Mouse (Mus musculus) splenic B cell, adult 2 months (primary cell): ENCODE measurements at regions not wholly inside any gene's neighbourhood (a gene's known extent, or its start where the extent isn't known, plus 50 kb on each side); places are given as distances from the start of the nearest gene placed in this dataset.

Experiments used
- DNase-seq: peaks from one replicate; pipeline ENCODE4 v3.0.0-alpha.2; 2011; ENCODE audit warnings: low read depth, low spot score
- H3K27me3 ChIP-seq: 2 replicates; pipeline ENCODE4 v1.6.1; 2012; ENCODE audit warnings: mild to moderate bottlenecking, low read length, moderate library complexity, mixed read lengths; ENCODE audit not compliant: control insufficient read depth, poor library complexity, insufficient read depth, severe bottlenecking
- H3K36me3 ChIP-seq: 2 replicates; pipeline ENCODE4 v1.6.1; 2012; ENCODE audit warnings: mild to moderate bottlenecking, low read length, moderate library complexity, mixed read lengths; ENCODE audit not compliant: control insufficient read depth, poor library complexity, insufficient read depth, severe bottlenecking

DNA sequence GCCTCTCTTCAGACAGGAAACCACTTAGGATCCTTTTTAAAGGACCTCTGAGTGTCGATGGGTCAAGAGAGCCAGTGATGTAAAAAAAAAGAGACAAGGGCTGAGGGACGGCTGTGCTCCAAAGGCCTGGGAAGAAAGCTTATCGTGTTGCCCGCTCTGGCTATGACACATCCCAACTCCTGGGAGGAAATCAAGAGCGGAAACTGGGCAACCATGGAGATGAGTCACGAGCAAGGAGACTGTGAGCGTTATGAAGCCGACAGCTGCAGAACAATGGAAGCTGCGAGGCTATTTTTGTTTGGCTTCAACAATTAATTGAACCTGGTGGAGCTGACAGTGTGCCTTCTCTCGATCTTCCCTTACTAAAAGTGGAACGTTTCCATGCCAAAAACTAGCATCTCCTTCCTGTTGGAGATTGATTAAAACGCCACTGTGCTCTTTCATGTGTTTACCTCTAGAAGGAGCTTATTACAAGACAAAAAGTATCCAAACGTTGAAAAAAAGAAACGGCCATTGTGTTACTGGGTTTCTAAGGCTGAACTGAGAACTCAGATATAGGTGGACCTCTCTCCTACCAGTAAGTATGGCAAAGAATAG lies 190.4 kb upstream of the Emcn start:
- no peak for DNase-seq
- Histone ChIP-seq H3K36me3 (no peaks in the 10 kb centered on the region), H3K27me3 (no peaks in the 10 kb centered on the region)

DNA sequence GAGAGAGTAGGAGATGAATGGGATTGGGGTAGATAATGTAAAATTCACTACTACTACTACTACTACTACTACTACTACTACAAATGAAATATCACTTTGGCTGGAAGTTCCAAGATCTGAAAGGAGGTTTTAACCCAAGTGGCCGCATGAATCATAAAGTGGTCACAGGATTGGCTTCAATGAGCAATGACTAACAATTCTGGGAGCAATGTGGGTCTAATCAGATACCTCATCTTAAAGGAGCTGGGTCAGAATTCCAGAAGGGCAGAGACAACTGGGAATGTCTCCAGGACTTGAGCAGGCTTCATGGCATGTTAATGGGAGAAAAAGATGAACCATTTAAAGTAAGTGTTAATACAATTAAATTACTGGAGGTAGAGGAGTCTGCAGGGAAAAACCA lies 189.4 kb upstream of the Emcn start:
- no peak for DNase-seq
- no peaks in the 10 kb centered on the region for H3K36me3 ChIP-seq
- H3K27me3 ChIP-seq = no peaks in the 10 kb centered on the region

DNA sequence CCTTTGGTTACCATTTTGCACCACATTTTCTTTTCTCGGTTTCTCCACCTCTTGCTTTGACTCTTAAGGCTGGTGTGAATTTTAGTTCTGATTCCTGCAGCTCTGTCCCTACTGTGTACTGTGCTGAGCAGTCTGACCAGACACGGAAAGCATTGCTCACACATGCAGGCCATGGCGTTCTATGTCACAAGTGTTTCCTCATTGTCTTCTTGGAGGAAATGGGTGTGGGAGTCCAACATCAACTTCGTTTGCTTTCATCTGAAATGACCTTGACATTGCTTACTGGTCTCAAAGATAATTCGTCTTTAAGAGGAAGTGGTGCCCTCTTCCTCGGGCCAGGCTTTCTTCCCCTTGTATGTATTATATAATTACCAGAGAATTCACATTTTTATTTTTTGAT lies 187.6 kb upstream of the Emcn start:
- DNase-seq = no peak
- Histone ChIP-seq H3K36me3 (no peaks in the 10 kb centered on the region), H3K27me3 (no peaks in the 10 kb centered on the region)

DNA sequence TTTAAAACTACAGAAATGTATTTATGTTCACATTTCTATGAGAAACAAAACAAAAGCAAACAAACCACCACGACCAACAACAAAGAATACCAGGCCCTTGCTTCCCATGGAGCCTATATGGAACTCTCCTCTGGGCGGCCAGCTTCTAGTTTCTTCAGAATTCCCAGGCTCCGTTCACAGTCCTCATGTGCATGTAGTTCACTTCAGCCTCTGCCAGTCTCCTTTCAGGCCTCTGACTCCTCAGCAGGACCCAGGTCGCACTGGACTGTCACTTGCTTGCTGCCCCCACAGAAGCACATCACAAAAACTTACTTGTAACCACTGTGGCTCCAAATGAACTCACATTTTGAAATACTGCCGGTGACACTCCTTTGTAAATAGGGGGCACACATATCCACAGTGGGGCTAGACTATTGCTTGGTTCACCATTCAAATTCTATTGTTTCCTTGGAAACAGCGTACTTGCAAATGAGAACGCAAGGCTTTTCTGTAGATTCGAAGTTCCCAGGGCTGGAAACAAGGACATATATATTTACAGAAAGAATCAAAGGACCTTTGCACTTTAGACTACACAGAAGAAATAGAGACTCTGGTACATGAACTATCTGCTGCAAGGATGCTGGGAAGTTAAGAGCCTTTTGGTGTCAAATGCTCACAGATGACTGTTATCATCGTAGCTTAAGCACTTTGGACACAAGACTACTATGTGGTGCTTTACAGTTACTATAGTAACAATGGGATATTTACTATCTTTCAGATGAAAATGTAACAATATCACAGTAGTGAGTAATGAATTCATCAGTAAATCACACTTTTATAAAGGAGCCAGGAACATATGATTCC lies 186.4 kb upstream of the Emcn start:
- no peak for DNase-seq

DNA sequence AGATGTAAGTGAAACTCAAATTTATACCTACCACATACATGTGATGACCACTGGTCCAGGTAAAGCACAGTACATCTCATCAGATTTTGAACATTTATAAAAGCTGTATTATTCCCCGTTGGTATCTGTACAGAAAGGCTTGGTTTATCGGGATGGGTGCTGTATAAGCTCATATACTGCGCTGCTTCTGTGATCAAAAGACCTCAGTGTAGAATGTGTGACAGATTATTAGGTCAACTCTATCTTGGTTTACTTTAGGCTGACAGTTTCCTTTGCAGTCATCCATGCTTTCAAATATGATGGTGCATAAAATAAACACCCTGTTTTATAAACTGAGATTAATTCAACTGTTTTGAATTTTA lies 185.8 kb upstream of the Emcn start:
- no peaks in the 10 kb centered on the region for H3K36me3 ChIP-seq
- DNase-seq = no peak

More for the DNA sequence above, 186.4 kb upstream of the Emcn start:
- H3K36me3 ChIP-seq = no peaks in the 10 kb centered on the region
- no peaks in the 10 kb centered on the region for H3K27me3 ChIP-seq

DNA sequence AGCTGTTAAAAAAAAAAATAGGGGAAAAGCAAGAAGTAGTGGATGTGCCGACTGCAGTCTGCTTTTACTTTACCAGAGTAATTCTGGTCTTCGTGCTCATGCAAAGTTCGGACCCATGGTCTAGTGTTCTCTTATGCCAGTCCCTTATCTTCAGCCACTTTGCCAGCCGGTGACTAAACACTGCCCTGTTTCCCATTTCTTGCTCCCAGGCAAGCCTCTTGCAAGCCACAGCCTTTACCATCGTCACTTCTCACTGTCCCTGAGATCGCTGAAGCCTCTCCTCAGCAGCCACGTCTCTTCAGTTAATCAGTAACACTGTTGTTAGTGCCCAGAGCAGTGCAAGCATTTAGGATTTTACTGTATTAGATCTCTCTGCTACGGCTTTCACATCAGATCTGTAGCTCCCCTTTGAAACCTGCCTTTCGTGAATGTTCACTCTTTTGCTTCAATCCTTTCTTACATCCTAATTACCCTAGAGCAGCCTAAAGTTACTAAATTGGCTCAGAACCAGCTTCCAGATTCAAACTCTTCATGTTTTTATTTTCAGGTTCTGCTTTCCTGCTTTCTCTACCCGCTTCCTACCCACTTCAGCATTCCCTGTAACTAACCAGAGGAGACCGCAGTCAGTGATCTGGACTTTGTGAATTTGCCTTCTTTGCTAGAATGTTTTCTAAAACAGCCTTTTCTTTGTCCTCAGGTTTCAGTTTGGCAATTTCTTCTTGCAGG lies 184.5 kb upstream of the Emcn start:
- H3K27me3 ChIP-seq = no peaks in the 10 kb centered on the region
- H3K36me3 ChIP-seq = no peaks in the 10 kb centered on the region
- DNase-seq = no peak

More for the DNA sequence above, 185.8 kb upstream of the Emcn start:
- no peaks in the 10 kb centered on the region for H3K27me3 ChIP-seq

DNA sequence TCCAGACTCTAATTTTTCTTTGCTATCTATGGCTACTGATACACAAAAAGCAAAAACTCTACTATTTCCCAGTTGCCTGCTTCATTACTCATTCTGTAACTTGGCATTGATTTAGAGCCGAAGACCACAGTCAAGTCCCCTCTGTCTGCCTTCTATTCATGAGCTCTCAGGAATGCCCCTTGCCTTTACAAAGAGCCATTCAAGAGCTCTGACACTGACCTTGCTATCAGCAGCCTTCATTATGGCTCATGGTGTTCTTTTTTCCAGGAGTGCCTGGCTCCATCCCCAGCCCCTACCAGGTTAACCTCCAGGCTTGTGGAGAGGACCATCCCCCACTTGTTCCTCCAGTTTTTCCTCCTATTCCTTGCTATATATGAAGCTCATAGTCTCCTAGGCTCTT lies 151.8 kb upstream of the Emcn start:
- DNase-seq = no peak
- Histone ChIP-seq H3K27me3 (no peaks in the 10 kb centered on the region), H3K36me3 (no peaks in the 10 kb centered on the region)

DNA sequence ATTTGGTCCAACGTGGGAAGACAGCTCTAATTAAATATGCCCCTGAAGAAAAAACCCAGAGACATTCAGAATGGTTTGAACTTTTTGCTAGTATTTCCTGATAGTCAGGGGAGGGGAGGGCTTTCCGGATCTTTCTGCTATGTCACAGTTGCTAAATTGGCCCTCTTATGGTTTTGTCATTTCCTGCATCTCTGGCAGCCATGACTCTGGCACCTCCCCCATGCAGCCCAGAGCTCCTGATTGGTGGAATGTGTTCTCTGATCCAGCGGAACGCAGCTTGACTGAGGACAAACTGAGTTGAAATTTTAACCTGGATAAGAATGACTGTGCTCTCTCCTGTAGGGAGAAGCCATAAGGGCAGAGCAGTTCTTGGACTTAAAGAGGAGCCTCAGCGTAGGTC lies 150.4 kb upstream of the Emcn start:
- no peaks in the 10 kb centered on the region for H3K36me3 ChIP-seq
- no peak for DNase-seq
- H3K27me3 ChIP-seq = no peaks in the 10 kb centered on the region

DNA sequence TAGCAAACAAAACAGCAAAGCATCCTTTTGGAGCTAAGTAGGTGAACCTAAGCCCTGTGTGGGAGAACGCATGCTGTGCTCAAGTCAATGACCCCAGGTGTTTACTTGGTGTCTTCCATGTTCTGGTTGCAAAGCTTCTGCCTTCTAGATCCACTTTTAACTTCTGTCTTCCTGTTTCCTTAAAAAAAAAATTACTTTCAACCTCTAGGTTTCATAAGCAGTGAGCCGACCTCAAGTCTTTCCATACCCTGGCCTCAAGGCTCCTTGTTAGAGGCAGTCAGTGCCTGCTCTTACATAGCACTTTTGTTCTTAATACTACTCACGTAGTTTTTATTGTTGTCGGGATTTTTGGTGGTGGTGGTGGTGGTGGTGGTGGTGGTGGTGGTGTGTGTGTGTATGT lies 149.9 kb upstream of the Emcn start:
- DNase-seq = no peak
- Histone ChIP-seq H3K36me3 (no peaks in the 10 kb centered on the region), H3K27me3 (no peaks in the 10 kb centered on the region)

DNA sequence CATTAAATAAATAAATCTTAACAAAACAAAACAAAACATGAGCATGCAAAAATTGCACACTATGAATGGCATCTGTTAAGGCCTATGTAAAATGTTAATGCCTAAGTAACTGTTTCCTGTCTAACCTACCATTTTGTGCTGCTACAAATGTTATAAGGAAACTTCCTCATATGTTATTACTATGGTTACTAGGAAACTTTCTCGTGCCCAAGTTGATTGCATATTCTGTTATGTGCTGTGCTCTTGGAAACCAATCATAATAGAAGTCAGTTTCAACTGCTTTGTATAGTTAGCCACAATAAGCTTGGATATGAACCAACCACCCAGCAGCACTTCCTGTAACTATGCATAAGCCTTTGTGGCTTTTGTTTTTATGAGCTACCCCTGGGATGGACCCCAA lies 147.0 kb upstream of the Emcn start:
- no peaks in the 10 kb centered on the region for H3K27me3 ChIP-seq
- no peak for DNase-seq
- no peaks in the 10 kb centered on the region for H3K36me3 ChIP-seq

DNA sequence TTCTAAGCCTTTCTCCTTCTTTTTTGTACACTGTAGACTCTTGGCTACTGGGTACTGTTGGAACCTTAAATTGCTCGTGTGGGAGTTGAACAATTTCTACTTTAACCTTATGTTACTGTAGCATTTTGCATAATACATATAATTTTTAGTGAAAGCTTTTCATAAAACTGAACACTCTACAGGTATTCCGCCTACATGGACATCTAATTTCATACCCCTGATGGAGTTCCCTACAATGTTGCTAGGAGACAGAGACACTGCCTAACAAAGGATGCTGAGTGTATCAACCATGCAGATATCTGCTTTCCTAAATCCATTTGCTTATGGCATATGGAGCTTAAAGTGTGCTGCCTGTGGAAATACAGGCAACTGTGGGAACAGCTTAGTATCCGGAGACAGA lies 129.2 kb upstream of the Emcn start:
- Histone ChIP-seq H3K36me3 (no peaks in the 10 kb centered on the region), H3K27me3 (no peaks in the 10 kb centered on the region)
- no peak for DNase-seq

DNA sequence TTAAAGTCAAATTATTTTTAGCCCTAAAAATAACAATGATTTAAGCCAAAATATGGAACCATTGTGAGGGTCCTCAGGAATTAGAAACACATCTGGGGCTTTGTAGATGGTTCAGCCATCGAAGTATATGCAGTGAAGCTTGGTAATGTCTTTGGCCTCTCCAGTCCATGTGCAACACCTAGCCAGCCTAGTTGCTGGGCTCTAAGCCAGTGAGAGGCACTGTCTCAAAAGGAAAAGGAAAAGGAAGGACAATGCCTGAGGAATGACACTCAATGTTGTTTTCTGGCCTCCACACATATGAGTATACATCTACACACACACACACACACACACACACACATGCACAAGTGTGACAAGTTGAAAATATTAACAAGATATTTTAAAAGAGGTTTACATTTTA lies 124.8 kb upstream of the Emcn start:
- DNase-seq = no peak
- Histone ChIP-seq H3K27me3 (no peaks in the 10 kb centered on the region), H3K36me3 (no peaks in the 10 kb centered on the region)

DNA sequence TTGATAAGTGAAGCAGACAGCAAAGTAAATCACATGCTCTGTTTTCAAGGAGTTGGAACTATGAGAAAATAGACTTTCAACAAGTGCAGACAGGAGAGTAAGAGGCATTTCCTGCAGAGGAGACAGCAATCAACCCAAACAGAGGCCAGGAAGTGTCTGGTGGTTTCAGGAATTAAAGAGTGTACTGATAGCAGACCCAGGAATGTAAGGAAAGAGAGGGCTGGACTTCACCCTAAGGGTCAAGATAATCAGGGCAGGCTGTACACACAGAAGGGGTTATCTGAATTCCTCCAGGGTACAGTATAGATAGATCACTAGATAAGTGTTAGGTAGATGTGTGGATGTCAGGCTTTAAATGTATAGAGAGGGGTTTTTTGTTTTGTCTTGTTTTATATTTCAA lies 123.6 kb upstream of the Emcn start:
- DNase-seq = no peak
- no peaks in the 10 kb centered on the region for H3K27me3 ChIP-seq

DNA sequence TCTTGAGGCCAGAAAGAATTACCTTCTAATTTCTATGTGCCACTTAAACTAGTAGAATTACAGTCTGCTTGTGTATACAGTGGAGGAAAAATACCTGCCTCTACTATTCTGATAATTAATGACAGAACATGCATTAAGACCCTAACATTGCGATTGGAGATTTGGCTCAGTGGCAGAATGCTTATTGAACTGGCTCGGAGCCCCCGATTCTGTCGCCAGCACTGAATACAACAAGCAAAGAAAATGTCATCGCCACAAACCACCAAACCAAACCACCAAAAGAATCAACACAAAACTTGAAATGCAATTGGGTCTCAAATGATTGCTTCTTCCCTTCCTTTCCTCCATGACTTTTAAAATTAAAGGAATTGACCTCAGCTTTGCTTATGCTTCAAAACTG lies 122.9 kb upstream of the Emcn start:
- DNase-seq = no peak
- Histone ChIP-seq H3K27me3 (no peaks in the 10 kb centered on the region), H3K36me3 (no peaks in the 10 kb centered on the region)

More for the DNA sequence above, 123.6 kb upstream of the Emcn start:
- no peaks in the 10 kb centered on the region for H3K36me3 ChIP-seq

DNA sequence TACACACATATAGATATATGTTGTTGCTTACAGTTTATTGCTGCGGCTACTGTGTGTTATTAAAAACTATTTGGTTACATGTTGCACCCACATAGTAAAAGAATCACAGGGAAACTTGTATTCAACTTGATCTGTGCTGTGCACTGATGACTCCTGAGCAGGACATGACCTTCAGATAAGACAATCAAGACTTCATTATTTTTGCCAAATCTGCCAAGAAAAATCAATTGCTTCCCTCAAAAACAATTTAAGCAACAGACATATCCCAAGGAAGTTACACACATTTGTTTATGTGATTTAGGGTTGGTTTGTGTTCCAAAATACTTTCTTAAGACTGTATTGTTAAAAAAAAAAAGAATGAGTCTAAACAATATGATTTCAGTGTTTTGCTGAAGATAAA lies 114.7 kb upstream of the Emcn start:
- no peak for DNase-seq
- Histone ChIP-seq H3K27me3 (no peaks in the 10 kb centered on the region), H3K36me3 (no peaks in the 10 kb centered on the region)
